Mouse (Mus musculus): Measurements from ENCODE around the gene Serpina3a. TPM values are rescaled to one million over a fixed set of nuclear protein-coding genes. Genes with fewer than 3 reads are reported as not detected.

Gene Serpina3a
- total and polyA plus RNA-seq, 3 experiments, result not detected

DNA sequence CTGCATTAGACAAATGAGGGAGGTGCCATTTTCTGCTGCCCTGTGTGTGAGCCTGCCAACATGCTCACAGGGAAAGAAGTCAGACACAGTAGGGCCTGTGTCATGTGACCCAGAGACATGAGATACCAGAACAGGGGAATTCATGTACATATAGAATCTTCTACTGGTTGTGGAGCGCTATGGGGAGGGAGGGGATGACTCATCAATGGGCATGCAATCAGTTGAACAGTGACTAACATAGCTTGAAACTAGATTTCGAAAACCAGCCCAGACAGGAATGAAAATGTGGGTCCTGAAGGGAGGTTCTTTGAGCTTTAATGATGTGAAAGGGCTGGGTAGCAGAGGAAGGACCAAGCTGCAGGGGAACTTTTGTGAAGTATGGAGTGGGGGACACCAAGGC lies 11.5 kb downstream of the Serpina3a start:
- H3K4me2 ChIP-seq (ENCODE audit: insufficient read depth, low read depth, poor library complexity, severe bottlenecking), result no peak overlapping the region
- H3K27ac ChIP-seq (ENCODE audit: insufficient read depth, low read depth), result no peak overlapping the region
- dilution Hi-C loops (cut with MboI; ENCODE audit: extremely low pct_ligation_motif_present, extremely low pct_unique_long_range_greater_than_20kb, low sequenced_read_pairs), result no loop called here
- no peak for TF ChIP-seq RCOR1 (conservative IDR thresholded peaks at IDR 0.05; ENCODE audit: low read depth, low read length)
- TF ChIP-seq TCF12 (IDR thresholded peaks at IDR 0.05; ENCODE audit: low read depth, low read length), result no peak
- no peak for TF ChIP-seq NRF1 (IDR thresholded peaks at IDR 0.05; ENCODE audit: low read depth, low read length)
- TF ChIP-seq MYC (IDR thresholded peaks at IDR 0.05; ENCODE audit: low read depth, low read length), result no peak
- TF ChIP-seq RAD21 (IDR thresholded peaks at IDR 0.05; ENCODE audit: low read depth, low read length), result no peak
- TF ChIP-seq MAX (IDR thresholded peaks at IDR 0.05; ENCODE audit: low read length), result no peak
- TF ChIP-seq ETS1 (conservative IDR thresholded peaks at IDR 0.05; ENCODE audit: low read depth, low read length), result no peak
- TF ChIP-seq ZKSCAN1 (IDR thresholded peaks at IDR 0.05; ENCODE audit: borderline replicate concordance, low read depth, low read length), result no peak
- TF ChIP-seq PAX5 (IDR thresholded peaks at IDR 0.05; ENCODE audit: low read length), result no peak
- H3K9me3 ChIP-seq (replicated peaks; ENCODE audit: low read length), result no peaks in the 10 kb centered on the region
- H3K4me3 ChIP-seq (replicated peaks in 1 of 3; ENCODE audit: low read depth in 2 of 3, low read length in 2 of 3, poor library complexity in 1 of 3), result no peak overlapping the region
- peaks cover 56% of the 10 kb centered on the region for H3K27me3 ChIP-seq (replicated peaks)
- no peaks in the 10 kb centered on the region for H3K36me3 ChIP-seq (replicated peaks in 1 of 2; ENCODE audit: control insufficient read depth in 1 of 2, insufficient read depth in 1 of 2, low read length in 1 of 2)
- DNase-seq (ENCODE audit: extremely low read depth), result no peak
- no peaks in the 10 kb centered on the region for H3K4me1 ChIP-seq (ENCODE audit: control insufficient read depth in 1 of 2, insufficient read depth in 2 of 2)
- no peaks in the 10 kb centered on the region for H3K79me2 ChIP-seq (replicated peaks; ENCODE audit: control insufficient read depth, extremely low read depth, insufficient read depth, poor library complexity, severe bottlenecking)
- no peak overlapping the region for H3K9ac ChIP-seq (ENCODE audit: insufficient read depth, low read depth)
- in situ Hi-C loops (cut with MboI; ENCODE audit: low pct_ligation_motif_present, low pct_unique_long_range_greater_than_20kb, low sequenced_read_pairs), result no loop called here

DNA sequence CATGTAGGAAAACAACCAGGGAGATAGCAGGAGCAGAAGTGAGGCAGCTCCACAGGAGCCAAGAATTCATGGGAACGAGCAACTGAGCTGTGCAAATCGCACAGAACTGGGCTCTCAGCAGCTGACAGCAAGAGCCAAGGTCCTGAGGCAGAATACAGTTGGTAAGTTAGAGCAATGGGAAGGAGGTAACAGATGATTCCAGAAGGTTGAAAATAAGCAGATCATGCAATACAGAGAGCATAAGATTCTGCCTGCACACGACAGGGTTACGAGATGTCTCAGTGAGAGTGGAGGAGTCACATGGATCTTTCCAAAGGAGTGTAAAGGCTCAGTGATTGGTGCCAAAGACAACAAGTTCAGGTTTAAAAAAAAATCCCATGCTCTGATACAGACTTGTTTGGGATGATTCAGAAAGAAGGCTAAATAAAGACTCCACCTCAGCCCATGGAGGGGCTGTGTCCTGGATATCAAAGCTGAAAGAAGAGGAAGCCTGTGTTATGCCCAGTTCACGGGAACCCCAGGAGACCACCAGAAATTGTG lies 12.6 kb downstream of the Serpina3a start:
- Histone ChIP-seq H3K9me3 (replicated peaks; ENCODE audit: low read length) (no peaks in the 10 kb centered on the region), H3K79me2 (replicated peaks; ENCODE audit: control insufficient read depth, extremely low read depth, insufficient read depth, poor library complexity, severe bottlenecking) (no peaks in the 10 kb centered on the region), H3K4me2 (ENCODE audit: insufficient read depth, low read depth, poor library complexity, severe bottlenecking) (no peak overlapping the region), H3K27me3 (replicated peaks) (peaks cover 55% of the 10 kb centered on the region), H3K4me1 (ENCODE audit: control insufficient read depth in 1 of 2, insufficient read depth in 2 of 2) (no peaks in the 10 kb centered on the region), H3K27ac (ENCODE audit: insufficient read depth, low read depth) (no peak overlapping the region), H3K36me3 (replicated peaks in 1 of 2; ENCODE audit: control insufficient read depth in 1 of 2, insufficient read depth in 1 of 2, low read length in 1 of 2) (no peaks in the 10 kb centered on the region), H3K9ac (ENCODE audit: insufficient read depth, low read depth) (no peak overlapping the region), H3K4me3 (replicated peaks in 1 of 3; ENCODE audit: low read depth in 2 of 3, low read length in 2 of 3, poor library complexity in 1 of 3) (no peak overlapping the region)
- in situ Hi-C loops (cut with MboI; ENCODE audit: low pct_ligation_motif_present, low pct_unique_long_range_greater_than_20kb, low sequenced_read_pairs), result no loop called here
- no peak for DNase-seq (ENCODE audit: extremely low read depth)
- dilution Hi-C loops (cut with MboI; ENCODE audit: extremely low pct_ligation_motif_present, extremely low pct_unique_long_range_greater_than_20kb, low sequenced_read_pairs), result no loop called here
- no peak for TF ChIP-seq GABPA (IDR thresholded peaks at IDR 0.05; ENCODE audit: insufficient replicate concordance, low read depth, low read length)
- TF ChIP-seq MAFK (IDR thresholded peaks at IDR 0.05; ENCODE audit: insufficient replicate concordance, low read length), result no peak
- TF ChIP-seq MEF2A (IDR thresholded peaks at IDR 0.05; ENCODE audit: borderline replicate concordance, low read depth, low read length), result no peak
- no peak for TF ChIP-seq EP300 (IDR thresholded peaks at IDR 0.05; ENCODE audit: low read length)
- no peak for TF ChIP-seq HCFC1 (IDR thresholded peaks at IDR 0.05; ENCODE audit: low read depth, low read length)
- no peak for TF ChIP-seq RCOR1 (conservative IDR thresholded peaks at IDR 0.05; ENCODE audit: low read depth, low read length)
- TF ChIP-seq MAX (IDR thresholded peaks at IDR 0.05; ENCODE audit: low read length), result no peak

All from CH12.LX (cell line).